Mouse (Mus musculus) cerebellum, adult 2 months (tissue): ENCODE results near the gene Smox.

Experiments
- CTCF ChIP-seq: fragments of 200-500 bp; IDR thresholded peaks from 2 replicates; pipeline ENCODE4 v1.5.1; 2011; ENCODE audit warnings: low read depth, mild to moderate bottlenecking, control low read depth, low read length, moderate library complexity, borderline replicate concordance; ENCODE audit not compliant: insufficient read depth
- POLR2A ChIP-seq: fragments of 200-500 bp; IDR thresholded peaks from 2 replicates; pipeline ENCODE4 v1.6.1; 2011; ENCODE audit warnings: low read length, control low read depth, borderline replicate concordance; ENCODE audit not compliant: insufficient read depth

GRCm38 (mm10) chr2:131478349-131478748, 12.9 kb upstream of the Smox start:
- TF ChIP-seq POLR2A (no peak), CTCF (no peak)
